Mouse (Mus musculus) cerebellum, adult 2 months (tissue): ENCODE measurements at regions not wholly inside any gene's neighbourhood (a gene's known extent, or its start where the extent isn't known, plus 50 kb on each side); places are given as distances from the start of the nearest gene placed in this dataset.

Source experiments
- DNase-seq, 2 experiments: peaks; one replicate each; pipeline ENCODE4 v3.0.0; 2021
- H3K27ac ChIP-seq: fragments of 200-500 bp; 2 replicates; pipeline ENCODE4 v1.5.1; 2012; ENCODE audit warnings: low read length, control low read depth, inconsistent platforms; ENCODE audit not compliant: insufficient read depth
- H3K27me3 ChIP-seq: fragments of 200-500 bp; 2 replicates; pipeline ENCODE4 v1.6.1; 2012; ENCODE audit warnings: inconsistent platforms, mild to moderate bottlenecking, low read length, moderate library complexity; ENCODE audit not compliant: control insufficient read depth, insufficient read depth
- H3K4me1 ChIP-seq: fragments of 200-500 bp; 2 replicates; pipeline ENCODE4 v1.6.1; 2011; ENCODE audit warnings: low read length; ENCODE audit not compliant: control insufficient read depth, insufficient read depth
- H3K4me3 ChIP-seq: fragments of 200-500 bp; replicated peaks from 2 replicates; pipeline ENCODE3; 2011; ENCODE audit warnings: mild to moderate bottlenecking, low read depth, low read length, control low read depth; ENCODE audit not compliant: insufficient read depth
- CTCF ChIP-seq: fragments of 200-500 bp; IDR thresholded peaks from 2 replicates; pipeline ENCODE4 v1.5.1; 2011; ENCODE audit warnings: low read depth, mild to moderate bottlenecking, control low read depth, low read length, moderate library complexity, borderline replicate concordance; ENCODE audit not compliant: insufficient read depth
- POLR2A ChIP-seq: fragments of 200-500 bp; IDR thresholded peaks from 2 replicates; pipeline ENCODE4 v1.6.1; 2011; ENCODE audit warnings: low read length, control low read depth, borderline replicate concordance; ENCODE audit not compliant: insufficient read depth
- WGBS: fragments of 180-500 bp; shearing (Covaris S2); methylation state at CpG from one replicate; pipeline ENCODE4 v1.1.7; 2018; 5-methylcytosine and 5-hydroxymethylcytosine counted together

GRCm38 (mm10) chr5:67155582-67155981 lies 56.5 kb upstream of the Phox2b start:
- Histone ChIP-seq H3K4me1 (no peaks in the 10 kb centered on the region; the same call in 1 of the 2 replicates), H3K27ac (no peak overlapping the region), H3K27me3 (no peaks in the 10 kb centered on the region), H3K4me3 (no peak overlapping the region)
- TF ChIP-seq CTCF (no peak), POLR2A (no peak)
- DNase-seq: no peak

- H3K4me1 ChIP-seq: no peaks in the 10 kb centered on the region; the same call in 1 of the 2 replicates
- WGBS: 30% methylated on average over 2 of the region's 2 CpGs
- H3K27ac ChIP-seq: no peak overlapping the region
- DNase-seq: peak; percentile 10 to 25
- no peak overlapping the region for H3K4me3 ChIP-seq
- TF ChIP-seq CTCF: no peak
- TF ChIP-seq POLR2A: no peak
- no peaks in the 10 kb centered on the region for H3K27me3 ChIP-seq
These were observed 57.8 kb upstream of the Phox2b start for GRCm38 (mm10) chr5:67156911-67157310.

- Histone ChIP-seq H3K27ac (no peak overlapping the region), H3K4me1 (no peaks in the 10 kb centered on the region), H3K27me3 (no peaks in the 10 kb centered on the region; the same call in 1 of the 2 replicates), H3K4me3 (no peak overlapping the region)
- TF ChIP-seq CTCF (no peak), POLR2A (no peak)
- no peak for DNase-seq
- WGBS: 79% methylated on average over 6 of the region's 6 CpGs
These were observed 77.7 kb upstream of the Phox2b start for GRCm38 (mm10) chr5:67176827-67177226.

GRCm38 (mm10) chr5:67179221-67179620 lies 80.1 kb upstream of the Phox2b start:
- no peak overlapping the region for H3K4me3 ChIP-seq
- DNase-seq: no peak
- WGBS: 75% methylated on average over 12 of the region's 12 CpGs
- H3K4me1 ChIP-seq: no peaks in the 10 kb centered on the region
- TF ChIP-seq POLR2A: no peak
- no peak for TF ChIP-seq CTCF
- H3K27me3 ChIP-seq: no peaks in the 10 kb centered on the region; the same call in 1 of the 2 replicates
- H3K27ac ChIP-seq: no peak overlapping the region

GRCm38 (mm10) chr5:67189376-67189901 lies 70.9 kb upstream of the Tmem33 start:
- no peak for DNase-seq
- Histone ChIP-seq H3K27ac (no peak overlapping the region), H3K4me1 (no peaks in the 10 kb centered on the region), H3K4me3 (no peak overlapping the region), H3K27me3 (no peaks in the 10 kb centered on the region)
- WGBS: 15% methylated on average over 4 of the region's 4 CpGs
- no peak for TF ChIP-seq POLR2A
- no peak for TF ChIP-seq CTCF

- Histone ChIP-seq H3K4me1 (no peaks in the 10 kb centered on the region), H3K27me3 (no peaks in the 10 kb centered on the region; the same call in 1 of the 2 replicates), H3K4me3 (no peak overlapping the region), H3K27ac (no peak overlapping the region)
- no peak for DNase-seq
- TF ChIP-seq POLR2A: no peak
- TF ChIP-seq CTCF: no peak
- 77% methylated on average over 2 of the region's 2 CpGs for WGBS
These were observed 66.3 kb upstream of the Tmem33 start for GRCm38 (mm10) chr5:67194065-67194464.

GRCm38 (mm10) chr5:67205083-67205738 lies 55.2 kb upstream of the Tmem33 start:
- no peaks in the 10 kb centered on the region for H3K4me1 ChIP-seq
- WGBS: 45% methylated on average over 11 of the region's 11 CpGs
- DNase-seq: no peak
- no peaks in the 10 kb centered on the region; the same call in 1 of the 2 replicates for H3K27me3 ChIP-seq
- H3K4me3 ChIP-seq: no peak overlapping the region
- TF ChIP-seq CTCF (no peak), POLR2A (no peak)
- no peak overlapping the region for H3K27ac ChIP-seq
